Mouse (Mus musculus): Measurements from ENCODE around the gene Vwa7.

DNA sequence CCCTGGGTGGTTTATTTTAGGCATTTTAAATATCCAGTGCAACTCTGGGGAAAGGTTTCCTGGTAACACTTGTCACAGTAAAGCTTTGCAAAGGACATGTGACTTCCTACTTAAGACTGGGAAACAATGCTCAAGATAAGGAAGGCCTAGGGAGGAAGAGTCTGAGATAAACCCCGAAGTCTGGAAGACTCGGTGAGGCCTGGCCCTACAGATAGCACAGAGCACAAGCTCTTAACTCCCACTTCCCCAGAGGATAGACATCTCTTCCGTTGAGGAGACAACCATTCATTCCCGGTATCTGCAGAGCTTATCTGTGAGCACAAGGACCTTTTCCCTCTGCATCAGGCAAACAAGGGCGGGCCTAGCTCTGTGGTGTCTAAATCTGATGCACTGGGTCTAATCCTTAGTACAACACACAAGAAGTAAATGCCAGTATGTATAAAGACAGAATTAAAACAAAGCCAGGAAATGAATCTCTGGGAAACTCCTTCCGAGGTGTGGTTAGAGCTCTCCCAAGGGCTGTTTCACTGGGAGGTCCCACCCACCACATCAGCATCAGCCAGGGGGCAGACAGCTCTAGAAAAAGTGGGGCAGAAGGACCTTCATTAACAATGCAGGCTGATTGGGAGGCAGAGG, 5.6 kb downstream of the Vwa7 start:
- TF ChIP-seq POLR2A (IDR thresholded peaks at IDR 0.05; ENCODE audit: low read depth, low read length) (no peak), CTCF (IDR thresholded peaks at IDR 0.05; ENCODE audit: borderline replicate concordance, insufficient read depth, low read length) (no peak)
